Mouse (Mus musculus): ENCODE results near the gene Krt17. TPM values are rescaled to one million over a fixed set of nuclear protein-coding genes. Genes with fewer than 3 reads are reported as not detected.

Gene Krt17
- total and polyA plus RNA-seq, 2 experiments = not detected

- H3K9ac ChIP-seq (ENCODE audit: low read depth, low read length) = no peak overlapping the region
- no peak overlapping the region for H3K4me3 ChIP-seq (ENCODE audit: insufficient read depth, low read depth, low read length)
- no peaks in the 10 kb centered on the region for H3K27me3 ChIP-seq (ENCODE audit: control insufficient read depth, insufficient read depth, low read length)
- 65% methylated on average over 8 of the region's 8 CpGs for WGBS
- H3K79me2 ChIP-seq (ENCODE audit: control insufficient read depth, insufficient read depth, low read length) = no peaks in the 10 kb centered on the region
- H3K4me1 ChIP-seq (ENCODE audit: control insufficient read depth, insufficient read depth, low read length) = no peaks in the 10 kb centered on the region
- TF ChIP-seq CTCF (IDR thresholded peaks at IDR 0.05; ENCODE audit: low read depth, low read length) = no peak
- TF ChIP-seq POLR2A (IDR thresholded peaks at IDR 0.05; ENCODE audit: extremely low read depth, insufficient read depth, low read length) = no peak
- H3K27ac ChIP-seq (replicated peaks; ENCODE audit: insufficient read depth, low read depth, low read length) = no peak overlapping the region
- DNase-seq (ENCODE audit: extremely low read depth, low read depth, low spot score) = no peak
- H3K36me3 ChIP-seq (ENCODE audit: control insufficient read depth, insufficient read depth, low read length) = no peaks in the 10 kb centered on the region
Measured at GRCm38 (mm10) chr11:100221741-100222140, 39.1 kb downstream of the Krt17 start.

GRCm38 (mm10) chr11:100219304-100219703 is 41.5 kb downstream of the Krt17 start:
- no peak overlapping the region for H3K27ac ChIP-seq (replicated peaks; ENCODE audit: insufficient read depth, low read depth, low read length)
- TF ChIP-seq POLR2A (IDR thresholded peaks at IDR 0.05; ENCODE audit: extremely low read depth, insufficient read depth, low read length) (no peak), CTCF (IDR thresholded peaks at IDR 0.05; ENCODE audit: low read depth, low read length) (no peak)
- H3K4me3 ChIP-seq (ENCODE audit: insufficient read depth, low read depth, low read length) = no peak overlapping the region
- no peaks in the 10 kb centered on the region for H3K4me1 ChIP-seq (ENCODE audit: control insufficient read depth, insufficient read depth, low read length)
- H3K79me2 ChIP-seq (ENCODE audit: control insufficient read depth, insufficient read depth, low read length) = no peaks in the 10 kb centered on the region
- H3K9ac ChIP-seq (ENCODE audit: low read depth, low read length) = no peak overlapping the region
- no peaks in the 10 kb centered on the region for H3K27me3 ChIP-seq (ENCODE audit: control insufficient read depth, insufficient read depth, low read length)
- H3K36me3 ChIP-seq (ENCODE audit: control insufficient read depth, insufficient read depth, low read length) = no peaks in the 10 kb centered on the region
- no peak for DNase-seq (ENCODE audit: extremely low read depth, low read depth, low spot score)
- WGBS = 83% methylated on average over 4 of the region's 4 CpGs

- DNase-seq (ENCODE audit: extremely low read depth, low read depth, low spot score) = no peak
- Histone ChIP-seq H3K27ac (replicated peaks; ENCODE audit: insufficient read depth, low read depth, low read length) (no peak overlapping the region), H3K79me2 (ENCODE audit: control insufficient read depth, insufficient read depth, low read length) (no peaks in the 10 kb centered on the region), H3K4me1 (ENCODE audit: control insufficient read depth, insufficient read depth, low read length) (no peaks in the 10 kb centered on the region), H3K36me3 (ENCODE audit: control insufficient read depth, insufficient read depth, low read length) (no peaks in the 10 kb centered on the region), H3K4me3 (ENCODE audit: insufficient read depth, low read depth, low read length) (no peak overlapping the region), H3K27me3 (ENCODE audit: control insufficient read depth, insufficient read depth, low read length) (no peaks in the 10 kb centered on the region), H3K9ac (ENCODE audit: low read depth, low read length) (no peak overlapping the region)
- TF ChIP-seq POLR2A (IDR thresholded peaks at IDR 0.05; ENCODE audit: extremely low read depth, insufficient read depth, low read length) (no peak), CTCF (IDR thresholded peaks at IDR 0.05; ENCODE audit: low read depth, low read length) (no peak)
- WGBS = 42% methylated on average over 6 of the region's 6 CpGs
Measured at GRCm38 (mm10) chr11:100208542-100208941, 52.3 kb downstream of the Krt17 start.

GRCm38 (mm10) chr11:100207498-100207897 is 53.3 kb downstream of the Krt17 start, which contains the start of gene Krt14:
Gene Krt14 (minus strand): TSS chr11:100207548.
- DNase-seq (ENCODE audit: extremely low read depth, low read depth, low spot score) = no peak
- H3K79me2 ChIP-seq (ENCODE audit: control insufficient read depth, insufficient read depth, low read length) = no peaks in the 10 kb centered on the region
- TF ChIP-seq POLR2A (IDR thresholded peaks at IDR 0.05; ENCODE audit: extremely low read depth, insufficient read depth, low read length) (no peak), CTCF (IDR thresholded peaks at IDR 0.05; ENCODE audit: low read depth, low read length) (no peak)
- no peaks in the 10 kb centered on the region for H3K36me3 ChIP-seq (ENCODE audit: control insufficient read depth, insufficient read depth, low read length)
- H3K27ac ChIP-seq (replicated peaks; ENCODE audit: insufficient read depth, low read depth, low read length) = no peak within 1 kb of the TSS
- 85% methylated on average over 8 of the region's 8 CpGs for WGBS
- H3K4me3 ChIP-seq (ENCODE audit: insufficient read depth, low read depth, low read length) = no peak within 1 kb of the TSS
- no peak within 1 kb of the TSS for H3K9ac ChIP-seq (ENCODE audit: low read depth, low read length)
- H3K4me1 ChIP-seq (ENCODE audit: control insufficient read depth, insufficient read depth, low read length) = no peaks in the 10 kb centered on the region
- no peaks in the 10 kb centered on the region for H3K27me3 ChIP-seq (ENCODE audit: control insufficient read depth, insufficient read depth, low read length)

Other genes with a start within 250 kb of the Krt17 start
- not detected in 2 replicates for gene Krt33a, start 244.8 kb downstream of the Krt17 start, total RNA-seq (2014; rRNA removed)
- gene Krt33a, start 244.8 kb downstream of the Krt17 start, polyA plus RNA-seq (2012; rRNA removed) = not detected in 2 replicates
- not detected in 2 replicates for gene Krt33b, start 231.2 kb downstream of the Krt17 start, total RNA-seq (2014; rRNA removed)
- gene Krt33b, start 231.2 kb downstream of the Krt17 start, polyA plus RNA-seq (2012; rRNA removed) = not detected in 2 replicates
- not detected in 2 replicates for gene Krt34, start 219.5 kb downstream of the Krt17 start, total RNA-seq (2014; rRNA removed)
- gene Krt34, start 219.5 kb downstream of the Krt17 start, polyA plus RNA-seq (2012; rRNA removed) = not detected in 2 replicates
- not detected in 2 replicates for gene Krt31, start 210.5 kb downstream of the Krt17 start, total RNA-seq (2014; rRNA removed)
- not detected in 2 replicates for gene Krt31, start 210.5 kb downstream of the Krt17 start, polyA plus RNA-seq (2012; rRNA removed)
- not detected in 2 replicates for gene Krt32, start 172.8 kb downstream of the Krt17 start, total RNA-seq (2014; rRNA removed)
- gene Krt32, start 172.8 kb downstream of the Krt17 start, polyA plus RNA-seq (2012; rRNA removed) = not detected in 2 replicates
- gene Krt35, start 164.8 kb downstream of the Krt17 start, total RNA-seq (2014; rRNA removed) = not detected in 2 replicates
- not detected in 2 replicates for gene Krt35, start 164.8 kb downstream of the Krt17 start, polyA plus RNA-seq (2012; rRNA removed)
- gene Krt36, start 155.4 kb downstream of the Krt17 start, total RNA-seq (2014; rRNA removed) = not detected in 2 replicates
- not detected in 2 replicates for gene Krt36, start 155.4 kb downstream of the Krt17 start, polyA plus RNA-seq (2012; rRNA removed)
- not detected in 2 replicates for gene Krt13, start 139.5 kb downstream of the Krt17 start, total RNA-seq (2014; rRNA removed)
- gene Krt13, start 139.5 kb downstream of the Krt17 start, polyA plus RNA-seq (2012; rRNA removed) = 0.54 TPM in 1 of 2 replicates, not detected in the other
- gene Krt15, start 125.1 kb downstream of the Krt17 start, total RNA-seq (2014; rRNA removed) = not detected in 2 replicates
- gene Krt15, start 125.1 kb downstream of the Krt17 start, polyA plus RNA-seq (2012; rRNA removed) = not detected in 2 replicates
- 2.8 and 4.5 TPM in 2 replicates for gene Krt19, start 112.4 kb downstream of the Krt17 start, total RNA-seq (2014; rRNA removed)
- gene Krt19, start 112.4 kb downstream of the Krt17 start, polyA plus RNA-seq (2012; rRNA removed) = 2.4 and 2.6 TPM in 2 replicates
- not detected in 2 replicates for gene Krt9, start 67.8 kb downstream of the Krt17 start, total RNA-seq (2014; rRNA removed)
- not detected in 2 replicates for gene Krt9, start 67.8 kb downstream of the Krt17 start, polyA plus RNA-seq (2012; rRNA removed)
- gene Krt14, start 53.5 kb downstream of the Krt17 start, total RNA-seq (2014; rRNA removed) = not detected in 2 replicates
- not detected in 2 replicates for gene Krt14, start 53.5 kb downstream of the Krt17 start, polyA plus RNA-seq (2012; rRNA removed)
- not detected in 2 replicates for gene Krt16, start 12.1 kb downstream of the Krt17 start, total RNA-seq (2014; rRNA removed)
- not detected in 2 replicates for gene Krt16, start 12.1 kb downstream of the Krt17 start, polyA plus RNA-seq (2012; rRNA removed)
- gene Krt42, start 8.8 kb upstream of the Krt17 start, total RNA-seq (2014; rRNA removed) = not detected in 2 replicates
- gene Krt42, start 8.8 kb upstream of the Krt17 start, polyA plus RNA-seq (2012; rRNA removed) = not detected in 2 replicates
- gene Eif1, start 58.9 kb upstream of the Krt17 start, total RNA-seq (2014; rRNA removed) = 145 and 210 TPM in 2 replicates
- 86.6 and 104 TPM in 2 replicates for gene Eif1, start 58.9 kb upstream of the Krt17 start, polyA plus RNA-seq (2012; rRNA removed)
- gene Gast, start 73.4 kb upstream of the Krt17 start, total RNA-seq (2014; rRNA removed) = not detected in 2 replicates
- gene Gast, start 73.4 kb upstream of the Krt17 start, polyA plus RNA-seq (2012; rRNA removed) = not detected in 2 replicates
- gene Hap1, start 95.1 kb upstream of the Krt17 start, total RNA-seq (2014; rRNA removed) = 0.65 and 1.3 TPM in 2 replicates
- gene Hap1, start 95.1 kb upstream of the Krt17 start, polyA plus RNA-seq (2012; rRNA removed) = 0.40 and 1.2 TPM in 2 replicates
- gene Jup, start 136.7 kb upstream of the Krt17 start, total RNA-seq (2014; rRNA removed) = 18.3 and 27.5 TPM in 2 replicates
- gene Jup, start 136.7 kb upstream of the Krt17 start, polyA plus RNA-seq (2012; rRNA removed) = 69.5 and 86.0 TPM in 2 replicates
- gene P3h4, start 153.8 kb upstream of the Krt17 start, total RNA-seq (2014; rRNA removed) = 1.2 and 1.5 TPM in 2 replicates
- 0.81 and 1.2 TPM in 2 replicates for gene P3h4, start 153.8 kb upstream of the Krt17 start, polyA plus RNA-seq (2012; rRNA removed)
- 0.74 and 1.1 TPM in 2 replicates for gene Fkbp10, start 154.7 kb upstream of the Krt17 start, total RNA-seq (2014; rRNA removed)
- gene Fkbp10, start 154.7 kb upstream of the Krt17 start, polyA plus RNA-seq (2012; rRNA removed) = 1.7 and 1.9 TPM in 2 replicates
- gene Nt5c3b, start 180.8 kb upstream of the Krt17 start, total RNA-seq (2014; rRNA removed) = 4.4 and 5.2 TPM in 2 replicates
- 3.9 and 4.8 TPM in 2 replicates for gene Nt5c3b, start 180.8 kb upstream of the Krt17 start, polyA plus RNA-seq (2012; rRNA removed)
- 0.18 TPM in 1 of 2 replicates, not detected in the other for gene Klhl10, start 180.9 kb upstream of the Krt17 start, total RNA-seq (2014; rRNA removed)
- 0.05 TPM in 1 of 2 replicates, not detected in the other for gene Klhl10, start 180.9 kb upstream of the Krt17 start, polyA plus RNA-seq (2012; rRNA removed)
- 6.9 and 7.6 TPM in 2 replicates for gene Klhl11, start 211.7 kb upstream of the Krt17 start, total RNA-seq (2014; rRNA removed)
- gene Klhl11, start 211.7 kb upstream of the Krt17 start, polyA plus RNA-seq (2012; rRNA removed) = 1.1 and 1.6 TPM in 2 replicates

All from liver, adult 2 months (tissue).